Mouse (Mus musculus) heart, adult 2 months (tissue): ENCODE data around the gene Znrf1. TPM values are rescaled to one million over a fixed set of nuclear protein-coding genes. Genes with fewer than 3 reads are reported as not detected.
A peak's percentile ranks its signal among the peaks of the same experiment; 100 is the strongest.

Experiments
- DNase-seq, 2 experiments: peaks; one replicate each; pipeline ENCODE4 v3.0.0; 2021
- H3K27ac ChIP-seq: fragments of 200-600 bp; 2 replicates; pipeline ENCODE4 v1.8.1; 2022
- H3K27me3 ChIP-seq: fragments of 200-500 bp; 2 replicates; pipeline ENCODE4 v1.6.1; 2012; ENCODE audit warnings: mild to moderate bottlenecking, low read length, inconsistent platforms, mixed read lengths; ENCODE audit not compliant: control insufficient read depth, insufficient read depth
- H3K36me3 ChIP-seq: fragments of 200-500 bp; 2 replicates; pipeline ENCODE4 v1.6.1; 2012; ENCODE audit warnings: low read length, inconsistent platforms; ENCODE audit not compliant: control insufficient read depth, insufficient read depth
- H3K4me1 ChIP-seq: fragments of 200-500 bp; 2 replicates; pipeline ENCODE4 v1.6.1; 2011; ENCODE audit warnings: low read length; ENCODE audit not compliant: control insufficient read depth, insufficient read depth
- H3K4me3 ChIP-seq: fragments of 200-600 bp; 2 replicates; pipeline ENCODE4 v1.8.1; 2022
- H3K79me2 ChIP-seq: fragments of 200-500 bp; replicated peaks from 2 replicates; pipeline ENCODE4 v1.6.1; 2012; ENCODE audit warnings: mild to moderate bottlenecking, inconsistent platforms, low read length, moderate library complexity, mixed read lengths; ENCODE audit not compliant: control insufficient read depth, insufficient read depth
- H3K9ac ChIP-seq: fragments of 200-500 bp; 2 replicates; pipeline ENCODE4 v1.6.1; 2012; ENCODE audit warnings: low read depth, mild to moderate bottlenecking, control low read depth, inconsistent platforms, low read length, mixed read lengths
- CTCF ChIP-seq: fragments of 200-600 bp; IDR thresholded peaks from 2 replicates; pipeline ENCODE4 v1.8.1; 2022; ENCODE audit warnings: antibody characterized with exemption, mild to moderate bottlenecking, moderate library complexity
- EP300 ChIP-seq: fragments of 200-500 bp; IDR thresholded peaks from 2 replicates; pipeline ENCODE4 v1.6.1; 2011; ENCODE audit warnings: low read depth, low read length, control low read depth; ENCODE audit not compliant: insufficient read depth
- POLR2A ChIP-seq: fragments of 200-500 bp; IDR thresholded peaks from 2 replicates; pipeline ENCODE4 v1.6.1; 2011; ENCODE audit warnings: mild to moderate bottlenecking, low read depth, low read length, control low read depth; ENCODE audit not compliant: insufficient read depth
- WGBS: fragments of 180-500 bp; shearing (Covaris S2); methylation state at CpG from one replicate; pipeline ENCODE4 v1.1.7; 2018; 5-methylcytosine and 5-hydroxymethylcytosine counted together
- intact Hi-C: fragments of 180-260 bp; cut with DNase I; formaldehyde crosslinking; loops from one replicate; pipeline ENCODE4 v1.15.1; 2025
- polyA plus RNA-seq: library from polyadenylated mRNA; depleted of rRNA; stranded (reverse); fragments of >200 nt; gene quantifications from 2 replicates; pipeline ENCODE4 v1.2.3, GENCODE M21; 2012
- total RNA-seq, 2 experiments: library from RNA; stranded (reverse); gene quantifications; 2 replicates each; pipeline ENCODE4 v1.2.3; 2021

Gene Znrf1
- total and polyA plus RNA-seq, 3 experiments = 54.7 to 66.7 (median 59.0) TPM

DNA sequence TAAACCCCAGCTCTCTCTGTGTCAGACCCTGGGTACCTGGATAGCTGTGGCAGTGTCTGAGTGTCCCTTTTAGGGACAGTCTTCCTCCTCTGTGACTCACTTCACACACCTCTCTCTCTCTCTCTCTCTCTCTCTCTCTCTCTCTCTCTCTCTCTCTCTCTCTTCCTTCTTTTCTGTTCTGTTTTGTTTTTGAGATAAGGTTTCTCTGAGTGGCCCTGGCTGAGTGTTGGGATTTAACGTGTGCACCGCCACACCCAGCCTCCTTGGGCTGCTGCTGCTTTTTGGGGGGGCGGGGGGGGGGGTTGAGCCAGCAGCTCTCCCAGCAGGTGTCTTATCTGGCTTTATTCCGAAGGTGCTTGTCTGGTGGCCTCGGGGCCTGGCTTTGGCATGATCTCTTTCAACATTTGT is 29.9 kb downstream of the Znrf1 start:
- 23% methylated on average over 5 of the region's 5 CpGs for WGBS
- TF ChIP-seq EP300 = no peak
- no peak for TF ChIP-seq CTCF
- no peak for TF ChIP-seq POLR2A
- Histone ChIP-seq H3K36me3 (peaks cover 31% of the 10 kb centered on the region), H3K79me2 (peaks cover 10% of the 10 kb centered on the region), H3K27ac (no peak overlapping the region), H3K4me1 (peaks cover 23% of the 10 kb centered on the region), H3K4me3 (no peak overlapping the region), H3K27me3 (no peaks in the 10 kb centered on the region), H3K9ac (no peak overlapping the region)
- no peak for DNase-seq
- intact Hi-C loops = no loop called here

- Histone ChIP-seq H3K79me2 (peaks cover 8% of the 10 kb centered on the region), H3K36me3 (peaks cover 25% of the 10 kb centered on the region), H3K27me3 (no peaks in the 10 kb centered on the region), H3K4me1 (peaks cover 21% of the 10 kb centered on the region), H3K9ac (no peak overlapping the region), H3K27ac (no peak overlapping the region), H3K4me3 (no peak overlapping the region)
- intact Hi-C loops = no loop called here
- WGBS = 53% methylated on average over 9 of the region's 9 CpGs
- TF ChIP-seq CTCF (no peak), EP300 (no peak), POLR2A (no peak)
- DNase-seq = no peak
These were observed 30.4 kb downstream of the Znrf1 start for GRCm38 (mm10) chr8:111566326-111566725.

DNA sequence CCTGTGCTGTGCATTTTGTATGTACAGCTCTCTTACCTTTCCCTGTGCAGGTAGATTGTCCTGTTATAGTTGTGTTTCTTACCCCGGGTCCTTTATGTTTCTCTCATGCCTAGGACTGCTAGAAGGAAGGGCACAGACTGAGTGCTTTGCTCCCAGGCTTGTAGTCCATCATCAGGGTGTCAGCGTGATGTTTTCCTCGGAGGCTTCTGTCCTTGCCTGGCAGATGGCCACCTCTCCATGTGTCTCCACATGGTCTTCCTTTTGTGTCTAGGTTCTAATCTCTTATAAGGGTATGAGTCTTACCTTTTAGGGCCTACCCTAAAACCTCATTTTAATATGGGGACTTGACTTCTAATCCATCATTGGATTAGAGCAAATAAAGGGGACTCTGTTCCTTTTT is 31.7 kb downstream of the Znrf1 start:
- intact Hi-C loops = no loop called here
- H3K79me2 ChIP-seq = peaks cover 9% of the 10 kb centered on the region
- no peak overlapping the region for H3K27ac ChIP-seq
- WGBS = 35% methylated on average over 3 of the region's 3 CpGs
- H3K36me3 ChIP-seq = peaks cover 21% of the 10 kb centered on the region
- no peak overlapping the region for H3K4me3 ChIP-seq
- peaks cover 17% of the 10 kb centered on the region for H3K4me1 ChIP-seq
- TF ChIP-seq POLR2A (no peak), EP300 (no peak), CTCF (no peak)
- H3K9ac ChIP-seq = no peak overlapping the region
- H3K27me3 ChIP-seq = no peaks in the 10 kb centered on the region
- DNase-seq = no peak

DNA sequence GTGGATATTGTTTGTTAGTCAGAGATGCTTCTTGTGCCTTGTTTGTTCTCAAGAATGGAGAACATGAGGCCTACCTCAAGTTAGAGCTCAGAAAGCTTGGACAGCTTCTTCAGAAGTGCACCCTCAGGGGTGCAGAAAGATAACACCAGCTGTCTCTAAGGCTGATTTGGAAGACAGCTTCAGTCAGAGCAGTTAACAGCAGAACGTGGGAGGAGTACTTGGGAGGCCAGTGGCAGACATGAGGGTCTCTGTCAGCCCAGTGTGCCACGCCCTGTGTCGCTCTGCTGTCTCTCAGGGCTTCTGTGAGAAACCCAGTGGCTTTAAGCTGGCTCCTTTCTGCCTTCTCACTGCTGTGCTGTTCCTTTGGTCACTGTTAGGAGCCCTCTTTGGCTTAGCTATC is 32.1 kb downstream of the Znrf1 start:
- peaks cover 17% of the 10 kb centered on the region for H3K4me1 ChIP-seq
- H3K27me3 ChIP-seq = no peaks in the 10 kb centered on the region
- intact Hi-C loops = no loop called here
- H3K27ac ChIP-seq = no peak overlapping the region
- H3K4me3 ChIP-seq = no peak overlapping the region
- TF ChIP-seq CTCF (no peak), POLR2A (no peak), EP300 (no peak)
- 48% methylated on average over 3 of the region's 3 CpGs for WGBS
- peaks cover 21% of the 10 kb centered on the region for H3K36me3 ChIP-seq
- H3K79me2 ChIP-seq = peaks cover 12% of the 10 kb centered on the region
- H3K9ac ChIP-seq = 0 out of 2 replicates have a peak overlapping the region, but pooled peaks have one; percentile 28
- no peak for DNase-seq

DNA sequence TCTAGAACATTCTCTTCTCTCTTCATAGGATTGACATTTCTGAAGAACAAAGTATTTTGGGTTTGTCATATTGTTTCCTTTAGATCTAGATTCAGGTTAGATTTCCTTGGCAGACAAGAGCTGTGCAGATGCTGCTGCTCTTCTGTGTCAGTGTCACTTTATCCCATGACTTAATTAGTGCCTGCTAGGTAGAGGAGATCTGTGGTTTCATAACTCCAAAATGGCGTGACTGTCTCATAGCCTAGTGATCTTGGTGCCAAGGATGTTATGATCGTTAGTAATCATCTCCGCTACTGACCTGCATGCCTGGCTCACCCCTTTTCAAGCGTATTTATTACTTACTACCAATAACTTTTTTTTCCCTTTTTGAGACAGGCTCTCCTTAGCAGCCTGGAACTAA is 34.0 kb downstream of the Znrf1 start:
- Histone ChIP-seq H3K36me3 (peaks cover 20% of the 10 kb centered on the region), H3K4me1 (peaks cover 16% of the 10 kb centered on the region), H3K4me3 (no peak overlapping the region), H3K27me3 (no peaks in the 10 kb centered on the region), H3K27ac (no peak overlapping the region), H3K9ac (no peak overlapping the region), H3K79me2 (peaks cover 13% of the 10 kb centered on the region)
- TF ChIP-seq POLR2A = no peak
- TF ChIP-seq EP300 = no peak
- no peak for TF ChIP-seq CTCF
- no peak for DNase-seq
- 64% methylated on average over 4 of the region's 4 CpGs for WGBS
- intact Hi-C loops = no loop called here

DNA sequence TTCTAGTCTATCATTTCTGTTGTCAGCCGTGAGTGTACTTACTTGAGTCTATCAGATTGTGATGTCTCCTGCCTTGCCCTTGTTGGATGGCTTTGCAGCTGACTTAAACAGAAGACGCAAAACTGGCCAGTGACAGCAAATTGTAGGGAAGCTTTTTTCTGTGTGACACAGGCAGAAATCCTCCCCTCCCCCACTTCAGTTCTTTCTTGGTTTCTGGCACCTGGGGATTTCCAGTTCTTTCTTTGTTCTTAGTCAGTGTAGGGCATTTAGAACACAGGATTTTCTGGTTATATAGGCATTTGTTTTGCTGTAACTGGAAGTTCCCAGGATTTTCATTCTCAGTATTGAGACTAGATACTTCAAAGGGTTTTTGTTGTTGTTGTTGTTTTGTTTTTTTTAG is 34.5 kb downstream of the Znrf1 start:
- 33% methylated on average over 2 of the region's 2 CpGs for WGBS
- Histone ChIP-seq H3K27ac (no peak overlapping the region), H3K4me1 (peaks cover 16% of the 10 kb centered on the region)

More for the DNA sequence above, 34.5 kb downstream of the Znrf1 start:
- intact Hi-C loops = no loop called here
- H3K79me2 ChIP-seq = peaks cover 13% of the 10 kb centered on the region
- no peaks in the 10 kb centered on the region for H3K27me3 ChIP-seq
- H3K4me3 ChIP-seq = no peak overlapping the region
- peaks cover 19% of the 10 kb centered on the region for H3K36me3 ChIP-seq
- no peak overlapping the region for H3K9ac ChIP-seq
- TF ChIP-seq EP300 (no peak), POLR2A (no peak), CTCF (no peak)
- DNase-seq = no peak
